Comparison of ENCODE assay signal across 16 mouse cellular contexts in genomic region chr7:36778456-36778855, GRCm38 (mm10).
"Had no signal": no experiment of that assay in that cellular context is flagged by ENCODE, and none has a peak within 500 bp of the region (broad histone marks: within the 10 kb centered on the region; RNA-seq: fewer than 3 reads in every experiment).

No protein-coding gene starts in this region.

- H3K9me3 ChIP-seq: neural tube, embryonic 12.5 days; neural tube, embryonic 15.5 days; stomach, embryonic 15.5 days had no signal

- H3K4me2 ChIP-seq: neural tube, embryonic 12.5 days; neural tube, embryonic 13.5 days; neural tube, embryonic 15.5 days; stomach, embryonic 15.5 days had no signal

- H3K27ac ChIP-seq: neural tube, embryonic 12.5 days; neural tube, embryonic 13.5 days; neural tube, embryonic 15.5 days; stomach, embryonic 15.5 days; stomach, postnatal 0 days had no signal

- H3K9ac ChIP-seq: neural tube, embryonic 12.5 days; neural tube, embryonic 13.5 days; neural tube, embryonic 15.5 days; stomach, embryonic 15.5 days had no signal

- H3K27me3 ChIP-seq: neural tube, embryonic 12.5 days; neural tube, embryonic 13.5 days; neural tube, embryonic 15.5 days; stomach, embryonic 15.5 days had no signal

- DNase-seq: right cerebral cortex, adult 18-20 months; right cerebral cortex, postnatal 14 days; right cerebral cortex, postnatal 25 days; right cerebral cortex, postnatal 4 days; spleen, adult 18-20 months; thymus, adult 18-20 months; thymus, adult 2 months; thymus, postnatal 14 days; thymus, postnatal 25 days; thymus, postnatal 36 days; thymus, postnatal 4 days had no signal

- H3K36me3 ChIP-seq: neural tube, embryonic 12.5 days; neural tube, embryonic 13.5 days; neural tube, embryonic 15.5 days; stomach, embryonic 15.5 days had no signal

- H3K4me1 ChIP-seq: stomach, embryonic 15.5 days had no signal

- H3K4me3 ChIP-seq: neural tube, embryonic 12.5 days; neural tube, embryonic 13.5 days; neural tube, embryonic 15.5 days; stomach, embryonic 15.5 days had no signal
